Mouse (Mus musculus) ES-E14 (cell line): ENCODE results near the gene Hist1h4i.

Experiments
- MAFK ChIP-seq: IDR thresholded peaks from 2 replicates; pipeline ENCODE4 v1.6.1; 2014; ENCODE audit warnings: mild to moderate bottlenecking, low read depth, low read length, inconsistent platforms; ENCODE audit not compliant: insufficient read depth
- ZC3H11A ChIP-seq: IDR thresholded peaks from 2 replicates; pipeline ENCODE4 v1.6.1; 2012; ENCODE audit warnings: low read depth, mild to moderate bottlenecking, inconsistent platforms, low read length, borderline replicate concordance
- ZNF384 ChIP-seq: IDR thresholded peaks from 2 replicates; pipeline ENCODE4 v1.6.1; 2012; ENCODE audit warnings: low read depth, low read length, inconsistent platforms

- TF ChIP-seq ZNF384 (no peak), MAFK (no peak), ZC3H11A (no peak)
Measured at GRCm38 (mm10) chr13:22036149-22036956, 4.8 kb downstream of the Hist1h4i start.
